Comparison of ENCODE assay signal across 8 mouse cellular contexts in the genomic region with DNA sequence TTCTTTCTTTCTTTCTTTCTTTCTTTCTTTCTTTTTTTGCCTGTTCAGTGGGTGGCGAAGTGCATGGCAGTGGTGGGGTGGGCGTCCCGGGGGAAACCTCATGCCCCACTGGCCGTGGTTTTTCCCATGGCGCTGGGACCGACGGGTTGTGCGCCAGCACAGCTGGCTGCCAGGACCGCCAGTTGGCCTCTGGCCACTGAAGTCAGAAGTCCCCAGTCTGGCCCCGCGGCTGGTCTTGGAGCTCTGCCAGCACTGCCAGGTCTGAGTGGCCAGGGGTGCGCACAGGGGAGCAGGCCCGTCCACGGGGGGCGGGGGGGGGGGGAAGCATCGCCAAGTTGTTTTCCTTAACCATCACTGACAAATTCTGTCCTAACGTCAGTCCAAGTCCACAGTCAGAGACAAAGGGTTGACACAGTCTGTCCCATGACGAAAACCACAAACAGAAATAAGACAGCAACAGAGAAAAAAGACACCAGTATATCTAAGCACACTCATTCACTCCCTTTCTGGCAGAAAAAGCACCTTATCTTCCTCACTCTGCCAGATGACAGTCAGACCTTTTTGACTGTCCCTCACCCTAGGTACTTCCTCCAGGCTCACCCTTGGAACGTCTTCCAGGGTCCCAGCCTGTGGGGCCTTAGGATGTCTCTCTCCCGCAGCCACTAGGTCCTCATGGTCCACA.
DNase-seq lines count a peak whose midpoint lies in the region; ATAC-seq and TF ChIP-seq lines count a peak whose summit lies in the region.

No protein-coding gene starts in this region.

- WGBS in liver, embryonic 14.5 days (ENCODE audit: insufficient replicate concordance), result 52% methylated on average over 20 of the region's 20 CpGs

- H3K4me1 ChIP-seq in liver, embryonic 14.5 days (replicated peaks; ENCODE audit: control insufficient read depth in 2 of 2, insufficient read depth in 2 of 2, low read length in 1 of 2), result 0 out of 4 replicates have a peak, but pooled peaks cover 0 to 1% of the 10 kb centered on the region in 2 experiments

- no peak overlapping the region for H3K27ac ChIP-seq in liver, embryonic 14.5 days

- H3K4me2 ChIP-seq in liver, embryonic 14.5 days (ENCODE audit: low read depth), result peak overlapping the region; percentile 61

- H3K27me3 ChIP-seq in liver, embryonic 14.5 days (ENCODE audit: control insufficient read depth, insufficient read depth, low read length), result no peaks in the 10 kb centered on the region

- H3K36me3 ChIP-seq in liver, embryonic 14.5 days (replicated peaks; ENCODE audit: control insufficient read depth, insufficient read depth, low read depth), result no peaks in the 10 kb centered on the region

- no peaks in the 10 kb centered on the region for H3K9me3 ChIP-seq in liver, embryonic 14.5 days (ENCODE audit: control insufficient read depth, low read length)

- TF ChIP-seq EP300 in liver, embryonic 14.5 days (IDR thresholded peaks at IDR 0.05; ENCODE audit: low read depth), result no peak

- 0 out of 4 replicates have a peak overlapping the region, but pooled peaks of 1 of the 2 experiments have one; percentile 18 for H3K4me3 ChIP-seq in liver, embryonic 14.5 days (ENCODE audit: insufficient read depth in 1 of 2, low read depth in 2 of 2, low read length in 2 of 2)

- DNase-seq in layer of hippocampus, adult 9-11 months, result peak; percentile 12
- no peak for DNase-seq in layer of hippocampus, postnatal 25 days (ENCODE audit: extremely low spot score in 1 of 2, low spot score in 1 of 2)
- peak; percentile 21 for DNase-seq in brain, adult 2 months (ENCODE audit: low read depth, low spot score)
- peak; percentile 26 for DNase-seq in gastrocnemius, postnatal 25 days
- peak; percentile 49 for DNase-seq in induced T-regulatory cell, adult 2 months (ENCODE audit: low read depth)
- no peak for DNase-seq in liver, embryonic 14.5 days (ENCODE audit: low read depth in 3 of 3, low spot score in 3 of 3)
- DNase-seq in naive thymus-derived CD4-positive, alpha-beta T cell, adult 2 months (ENCODE audit: low read depth), result peak; percentile 29
- no peak for DNase-seq in layer of hippocampus, postnatal 36 days

- no peak for ATAC-seq in liver, embryonic 14.5 days (ENCODE audit: insufficient read depth)

- no peak for TF ChIP-seq CTCF in liver, embryonic 14.5 days (IDR thresholded peaks at IDR 0.05; ENCODE audit: low read depth)

- no peak overlapping the region for H3K9ac ChIP-seq in liver, embryonic 14.5 days (replicated peaks)

Comparison
In these comparisons a context has a peak if more than half of its experiments do, and no peak if none do; other contexts are left out.
1. DNase-seq: peak in layer of hippocampus, adult 9-11 months (single experiment), brain, adult 2 months (single experiment), gastrocnemius, postnatal 25 days (single experiment), induced T-regulatory cell, adult 2 months (single experiment) and naive thymus-derived CD4-positive, alpha-beta T cell, adult 2 months (single experiment); none in layer of hippocampus, postnatal 25 days (0 of 2), liver, embryonic 14.5 days (0 of 3) and layer of hippocampus, postnatal 36 days (0 of 2).